Mouse (Mus musculus): ENCODE measurements around the gene Scrt2.
A peak's percentile ranks its signal among the peaks of the same experiment; 100 is the strongest.

DNA sequence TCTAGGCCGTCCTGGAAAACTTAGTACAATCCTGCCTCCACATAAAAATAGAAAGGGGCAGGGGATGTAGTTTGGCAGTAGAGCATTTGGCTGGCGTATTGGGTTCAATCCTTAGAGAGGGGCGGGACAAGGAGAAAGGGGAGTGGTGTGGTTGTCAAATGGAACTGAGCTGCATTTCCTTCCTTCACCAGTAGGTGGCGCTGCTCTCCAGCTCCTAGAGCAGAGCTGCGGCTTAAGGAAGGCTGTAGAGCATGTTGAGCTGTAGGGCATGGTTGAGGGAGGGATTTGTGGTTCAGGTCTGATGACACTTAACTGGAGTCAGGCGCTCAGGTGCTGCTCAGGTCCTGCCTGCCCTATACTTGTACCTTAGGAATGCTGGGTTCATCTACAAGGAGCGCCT, 30.6 kb downstream of the Scrt2 start:
- TF ChIP-seq CTCF (IDR thresholded peaks at IDR 0.05; ENCODE audit: extremely low read depth, insufficient read length, insufficient replicate concordance, low read depth, low read length) (peak; percentile 98), POLR2A (IDR thresholded peaks at IDR 0.05; ENCODE audit: low read depth, low read length) (no peak)

All from small intestine, adult 2 months (tissue).